Mouse (Mus musculus): ENCODE data around the gene Lin7b.
"Not testable (repeated sequence)": the region's sequence is repeated elsewhere in the genome, so short reads cannot be mapped to it uniquely, and the experiment has no call there.

Lin7b gene

DNA sequence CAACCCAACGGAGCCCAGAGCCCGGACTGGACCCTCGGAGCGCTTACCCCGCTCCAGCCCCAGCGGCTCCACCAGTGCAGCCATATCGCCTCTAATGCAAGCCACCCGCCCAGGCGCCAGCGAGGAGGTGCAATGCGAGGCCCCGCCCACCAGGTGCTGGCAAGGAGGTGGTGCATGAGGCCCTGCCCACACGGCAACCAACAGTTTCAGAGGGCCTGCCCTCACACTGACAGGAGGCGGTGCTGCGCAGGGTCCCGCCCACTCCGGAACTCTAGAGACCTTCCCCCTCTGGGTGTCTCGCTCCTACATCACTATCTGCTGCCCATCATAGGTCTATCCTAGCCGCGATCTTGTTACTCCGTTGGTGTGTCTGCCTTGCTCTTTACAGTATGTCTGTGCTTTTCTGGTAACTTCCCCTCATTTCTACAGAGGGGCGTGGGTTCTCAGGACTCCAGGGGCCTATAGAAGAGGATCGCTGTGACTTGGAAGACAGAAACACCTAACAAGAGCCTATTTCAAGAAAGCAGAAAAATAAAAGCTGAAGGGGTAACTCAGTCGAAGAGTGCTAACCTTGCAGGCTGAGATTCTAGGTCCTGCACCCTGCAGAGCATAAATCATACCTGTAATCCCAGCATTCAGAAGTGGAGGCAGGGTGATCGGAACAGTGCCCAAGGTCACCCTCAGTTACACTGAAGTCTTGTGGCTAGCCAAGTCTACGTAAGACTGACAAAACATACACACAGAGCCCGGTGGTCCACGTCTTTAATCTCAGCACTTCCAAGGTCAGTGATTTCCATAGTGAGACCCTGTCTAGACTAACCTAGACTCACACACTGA lies at the start of gene Lin7b:
Gene Lin7b, minus strand, starts transcription at position 109 of the 837 bp plus-strand sequence.
- peak; percentile 87 for DNase-seq (ENCODE audit: extremely low spot score, low spot score)

DNA sequence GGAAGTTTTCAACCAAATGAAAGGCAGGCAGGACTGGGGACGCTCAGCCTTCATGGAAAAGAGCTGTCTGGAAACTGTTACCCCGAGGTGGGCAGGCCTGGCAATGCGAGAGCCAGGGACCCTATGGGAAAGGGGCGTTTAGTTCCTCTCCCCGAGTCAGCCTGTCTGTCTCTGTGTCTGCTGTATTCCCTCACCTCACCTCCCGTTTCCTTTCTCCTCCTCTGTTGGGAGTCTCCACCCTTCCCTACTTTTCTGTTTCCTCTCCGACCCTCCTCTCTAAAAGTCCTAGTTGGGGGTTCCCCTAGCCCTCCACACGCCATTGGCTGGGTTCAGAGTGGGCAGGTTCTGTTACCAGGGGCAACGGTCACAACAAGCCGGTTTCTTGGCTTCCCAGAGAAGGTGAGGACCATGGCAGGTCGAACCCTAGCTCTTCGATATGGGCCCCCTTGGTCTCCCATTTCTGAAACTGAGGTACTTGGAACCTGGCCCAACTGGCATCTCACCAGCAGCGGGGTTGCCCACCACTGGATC lies 47.6 kb upstream of the Lin7b start:
- DNase-seq (ENCODE audit: extremely low spot score, low spot score), result no peak

DNA sequence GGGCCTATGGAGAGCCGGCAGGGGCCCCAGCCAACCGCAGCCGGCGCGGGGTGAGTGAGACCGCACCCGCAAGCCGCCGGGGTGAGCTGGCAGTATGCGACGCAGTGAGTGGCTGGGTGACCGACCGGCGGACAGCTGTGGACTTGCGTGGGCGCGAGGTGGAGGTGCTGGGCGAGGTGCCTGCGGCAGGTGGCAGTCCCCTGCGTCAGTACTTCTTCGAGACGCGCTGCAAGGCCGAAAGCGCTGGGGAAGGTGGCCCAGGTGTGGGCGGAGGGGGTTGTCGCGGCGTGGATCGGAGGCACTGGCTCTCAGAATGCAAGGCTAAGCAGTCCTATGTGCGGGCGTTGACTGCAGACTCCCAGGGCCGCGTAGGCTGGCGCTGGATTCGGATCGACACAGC lies 45.3 kb upstream of the Lin7b start:
- DNase-seq (ENCODE audit: extremely low spot score, low spot score), result no peak

DNA sequence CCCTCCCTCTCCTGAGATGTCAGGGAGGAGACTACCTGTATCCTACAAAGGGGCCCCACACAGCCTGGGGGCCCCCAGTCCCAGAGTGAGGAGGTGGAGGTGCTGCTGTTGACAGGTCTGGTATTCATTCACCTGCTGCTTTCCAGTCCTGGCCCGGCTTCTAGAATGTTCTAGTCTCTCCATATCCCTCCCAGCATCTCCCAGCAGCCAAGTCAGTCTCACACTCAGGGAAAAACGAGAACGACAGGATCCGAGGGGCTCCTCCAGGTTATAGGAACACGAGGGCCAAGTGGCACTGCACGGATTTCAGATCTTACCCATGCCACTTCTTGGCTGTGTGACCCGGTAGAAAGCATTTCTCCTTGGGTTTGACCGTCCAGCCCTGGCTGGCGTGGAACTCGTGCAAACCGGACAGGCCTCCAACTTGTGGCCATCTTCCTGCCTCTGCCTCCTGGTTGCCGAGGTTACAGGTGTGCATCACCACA lies 44.4 kb upstream of the Lin7b start:
- no peak for DNase-seq (ENCODE audit: extremely low spot score, low spot score)

DNA sequence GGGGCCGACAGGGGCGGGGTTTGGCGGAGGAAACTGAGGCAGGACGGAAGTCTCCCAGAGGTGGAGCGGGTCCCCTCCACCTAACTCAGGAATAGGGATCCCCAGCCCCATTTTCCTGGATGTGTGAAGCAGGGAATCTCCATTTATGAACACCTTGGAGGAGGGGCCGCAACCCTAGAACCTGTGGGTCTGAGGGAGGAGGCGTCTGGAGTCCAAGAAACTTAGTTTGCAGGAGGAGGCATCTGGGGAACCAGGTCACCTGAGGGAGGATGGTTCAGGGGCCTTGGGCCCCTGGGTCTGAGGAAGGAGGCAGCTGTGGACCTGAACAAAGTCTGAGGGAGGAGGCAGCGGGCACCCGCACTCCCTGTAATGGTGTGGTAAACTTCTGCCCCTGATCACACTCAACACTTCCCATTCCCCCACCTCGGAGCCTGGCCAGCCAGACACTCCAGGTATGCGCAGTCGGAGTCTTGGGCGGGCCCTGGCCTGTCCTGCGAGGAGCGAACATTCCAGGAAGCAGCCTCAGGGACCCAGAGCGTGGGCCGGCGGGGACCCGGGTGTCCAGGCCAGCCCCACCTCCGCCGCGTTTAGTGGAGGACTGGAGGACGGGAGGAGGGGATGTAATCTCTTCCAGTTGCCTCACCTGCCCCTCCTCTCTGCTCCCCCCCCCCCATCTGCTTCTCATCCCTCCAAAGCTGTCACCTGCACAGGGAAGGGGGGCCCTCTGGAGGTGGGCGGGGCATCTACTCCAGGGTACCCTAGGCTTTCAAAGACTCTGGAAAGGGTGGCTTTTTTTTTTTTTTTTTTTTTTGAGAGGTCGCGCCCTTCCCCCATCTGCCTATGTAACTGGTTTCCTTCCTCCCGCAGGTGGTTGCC lies 43.7 kb upstream of the Lin7b start:
- DNase-seq (ENCODE audit: extremely low spot score, low spot score), result no peak

DNA sequence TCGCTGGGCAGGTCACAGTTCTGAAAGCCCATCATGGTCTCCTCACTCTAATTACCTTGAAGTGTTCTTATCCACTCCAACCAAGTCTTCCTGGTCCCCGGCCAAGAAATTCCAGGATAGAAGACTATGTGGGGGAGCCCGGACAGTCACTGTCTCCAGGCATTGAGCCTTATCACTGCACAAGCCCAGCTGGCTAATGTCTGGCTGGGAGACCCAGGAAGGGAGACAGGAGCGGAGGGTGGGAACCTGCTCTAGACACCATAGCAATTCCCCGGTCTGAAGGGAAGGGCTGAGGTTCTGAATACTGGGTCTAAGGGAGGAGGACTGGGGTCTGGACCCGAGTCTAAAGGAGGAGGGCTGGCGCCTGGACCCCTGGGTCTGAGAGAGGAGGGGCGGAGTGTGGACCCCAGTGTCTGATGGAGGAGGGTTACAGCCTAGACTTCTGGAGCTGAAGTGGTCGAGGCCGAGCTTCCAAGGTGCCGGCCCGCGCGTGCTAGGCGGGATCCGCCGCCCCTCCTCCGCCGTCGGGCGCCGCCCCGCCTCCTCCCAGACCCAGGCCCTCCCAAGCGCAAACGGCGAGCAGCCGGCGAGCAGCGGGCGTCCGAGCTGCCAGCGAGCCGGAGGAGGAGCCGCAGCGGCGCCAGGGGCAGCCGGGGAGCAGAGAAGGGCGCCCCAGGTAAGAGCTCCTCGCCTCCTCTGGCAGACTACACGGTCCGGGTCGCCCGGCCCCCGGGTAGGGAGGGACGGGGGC lies 42.9 kb upstream of the Lin7b start, which contains the start of gene Ntf5:
Gene Ntf5, plus strand, starts transcription at position 583 of the 751 bp plus-strand sequence.
- DNase-seq (ENCODE audit: extremely low spot score, low spot score), result peak; percentile 55

DNA sequence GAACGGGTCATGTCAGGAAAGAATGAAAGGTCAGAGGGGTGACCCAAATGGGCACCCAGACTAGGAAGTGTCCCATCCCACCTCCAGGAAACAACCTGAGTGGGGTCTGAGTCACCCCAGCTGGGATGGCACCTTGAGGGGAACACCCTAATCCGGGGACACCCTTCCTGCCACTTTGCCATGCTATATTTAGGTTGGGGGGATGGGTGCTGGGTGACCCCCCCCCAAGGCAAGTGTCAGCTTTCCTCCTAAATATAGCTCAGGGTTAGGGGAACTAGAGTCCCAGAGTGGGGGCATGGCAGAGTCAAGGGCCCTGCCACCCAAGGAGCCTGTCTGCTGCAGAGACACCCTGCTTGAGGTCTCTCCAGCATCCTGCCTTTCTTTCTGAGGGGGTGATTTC lies 42.0 kb upstream of the Lin7b start:
- no peak for DNase-seq (ENCODE audit: extremely low spot score, low spot score)

DNA sequence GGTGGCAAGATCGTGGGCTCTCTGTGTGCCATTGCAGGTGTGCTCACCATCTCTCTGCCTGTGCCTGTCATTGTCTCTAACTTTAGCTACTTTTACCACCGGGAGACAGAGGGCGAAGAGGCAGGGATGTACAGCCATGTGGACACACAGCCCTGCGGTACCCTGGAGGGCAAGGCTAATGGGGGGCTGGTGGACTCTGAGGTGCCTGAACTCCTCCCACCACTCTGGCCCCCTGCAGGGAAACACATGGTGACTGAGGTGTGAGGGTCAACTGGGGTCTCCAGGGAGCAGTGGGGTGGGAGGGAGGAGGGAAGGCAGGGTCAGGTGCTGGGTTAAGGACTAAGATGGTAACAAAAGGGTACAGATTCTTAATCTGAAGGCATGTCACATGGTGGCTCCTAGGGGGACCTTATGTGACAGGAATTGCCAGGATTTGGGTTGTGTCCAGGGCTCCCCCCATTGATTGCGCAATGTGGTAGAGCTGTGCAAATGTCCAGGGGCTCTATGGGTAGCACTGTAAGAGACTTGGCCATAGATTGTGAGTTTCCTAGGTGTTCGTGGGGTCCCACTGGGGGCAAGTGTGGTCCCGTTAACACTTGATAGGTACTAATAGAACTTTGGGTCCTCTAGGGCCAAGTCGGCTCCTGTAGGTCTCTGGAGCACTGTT lies 39.2 kb upstream of the Lin7b start:
- no peak for DNase-seq (ENCODE audit: extremely low spot score, low spot score)

DNA sequence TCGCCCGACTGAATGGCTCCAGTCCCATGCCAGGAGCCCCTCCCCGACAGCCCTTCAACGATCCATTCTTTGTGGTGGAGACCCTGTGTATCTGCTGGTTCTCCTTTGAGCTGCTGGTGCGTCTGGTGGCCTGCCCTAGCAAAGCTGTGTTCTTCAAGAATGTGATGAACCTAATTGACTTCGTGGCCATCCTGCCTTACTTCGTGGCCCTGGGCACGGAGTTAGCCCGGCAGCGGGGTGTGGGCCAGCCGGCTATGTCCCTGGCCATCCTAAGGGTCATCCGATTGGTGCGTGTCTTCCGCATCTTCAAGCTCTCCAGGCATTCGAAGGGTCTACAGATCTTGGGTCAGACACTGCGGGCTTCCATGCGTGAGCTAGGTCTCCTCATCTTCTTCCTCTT lies 38.6 kb upstream of the Lin7b start:
- no peak for DNase-seq (ENCODE audit: extremely low spot score, low spot score)

DNA sequence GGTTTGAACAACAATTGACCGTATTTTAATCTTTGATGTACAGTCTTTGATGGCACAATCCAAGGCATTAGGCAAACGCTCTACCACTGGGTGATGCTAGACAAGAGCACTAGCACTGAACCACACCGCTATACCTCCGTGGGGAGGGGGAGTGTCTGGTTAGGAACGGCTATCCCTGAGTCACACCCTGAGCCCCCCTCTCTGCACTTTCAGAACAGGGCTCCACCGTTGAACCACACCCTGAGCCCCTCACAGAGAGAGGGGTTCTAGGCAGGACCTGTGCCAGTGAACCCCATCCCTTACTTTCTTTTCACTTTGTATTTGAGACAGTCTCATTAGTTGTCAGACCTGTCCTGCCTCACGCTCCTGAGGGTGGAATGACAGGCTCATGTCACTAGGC lies 38.0 kb upstream of the Lin7b start:
- no peak for DNase-seq (ENCODE audit: extremely low spot score, low spot score)

DNA sequence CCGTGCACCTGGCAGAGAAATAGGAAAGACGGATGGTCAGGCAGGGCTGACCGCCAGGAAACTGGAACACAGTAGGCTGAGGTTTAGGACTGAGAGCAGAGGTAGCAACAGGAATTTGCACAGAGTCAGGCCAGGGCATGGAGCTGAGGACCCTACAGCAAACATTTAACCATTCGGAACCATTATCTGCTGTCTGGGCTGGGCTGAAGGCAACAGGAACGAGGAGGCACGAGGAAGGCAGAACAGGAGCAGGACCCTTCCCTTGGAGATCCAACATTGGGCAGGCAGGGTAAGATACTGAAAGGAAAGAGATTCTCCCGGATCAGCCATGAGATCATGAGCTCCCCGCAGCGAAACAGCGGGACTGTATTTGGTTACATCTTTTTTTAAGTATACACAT lies 37.5 kb upstream of the Lin7b start:
- no peak for DNase-seq (ENCODE audit: extremely low spot score, low spot score)

DNA sequence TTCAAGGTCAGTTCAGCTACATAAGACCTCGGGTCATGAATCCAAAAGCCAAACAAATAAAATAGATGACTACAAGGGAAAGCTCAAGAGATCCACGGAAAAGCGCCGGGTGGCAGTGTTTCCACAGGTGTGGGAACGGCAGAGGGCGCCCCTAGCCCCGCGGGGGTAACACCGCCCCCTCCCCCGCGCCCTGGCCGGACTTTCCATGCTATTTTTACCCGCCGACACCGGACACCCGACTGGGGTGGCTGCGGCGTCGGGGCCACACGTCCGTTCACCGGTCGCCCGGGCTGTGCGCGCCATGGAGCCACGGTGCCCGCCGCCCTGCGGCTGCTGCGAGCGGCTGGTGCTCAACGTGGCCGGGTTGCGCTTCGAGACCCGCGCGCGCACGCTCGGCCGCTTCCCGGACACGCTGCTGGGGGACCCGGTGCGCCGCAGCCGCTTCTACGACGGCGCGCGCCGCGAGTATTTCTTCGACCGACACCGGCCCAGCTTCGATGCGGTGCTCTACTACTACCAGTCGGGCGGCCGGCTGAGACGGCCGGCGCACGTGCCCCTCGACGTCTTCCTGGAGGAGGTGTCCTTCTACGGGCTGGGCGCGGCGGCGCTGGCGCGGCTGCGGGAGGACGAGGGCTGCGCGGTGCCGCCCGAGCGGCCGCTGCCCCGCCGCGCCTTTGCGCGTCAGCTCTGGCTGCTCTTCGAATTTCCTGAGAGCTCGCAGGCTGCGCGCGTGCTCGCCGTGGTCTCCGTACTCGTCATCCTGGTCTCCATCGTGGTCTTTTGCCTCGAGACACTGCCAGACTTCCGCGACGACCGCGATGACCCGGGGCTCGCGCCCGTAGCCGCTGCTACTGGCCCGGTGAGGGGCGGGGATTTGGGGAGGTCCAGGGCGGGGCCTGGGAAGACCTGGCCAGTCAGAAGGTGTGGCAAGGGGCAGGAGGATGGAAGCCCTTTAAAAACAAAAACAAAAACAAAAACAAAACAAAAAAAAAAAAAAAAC lies 36.1 kb upstream of the Lin7b start:
- DNase-seq (ENCODE audit: extremely low spot score, low spot score), result peak; percentile 47

DNA sequence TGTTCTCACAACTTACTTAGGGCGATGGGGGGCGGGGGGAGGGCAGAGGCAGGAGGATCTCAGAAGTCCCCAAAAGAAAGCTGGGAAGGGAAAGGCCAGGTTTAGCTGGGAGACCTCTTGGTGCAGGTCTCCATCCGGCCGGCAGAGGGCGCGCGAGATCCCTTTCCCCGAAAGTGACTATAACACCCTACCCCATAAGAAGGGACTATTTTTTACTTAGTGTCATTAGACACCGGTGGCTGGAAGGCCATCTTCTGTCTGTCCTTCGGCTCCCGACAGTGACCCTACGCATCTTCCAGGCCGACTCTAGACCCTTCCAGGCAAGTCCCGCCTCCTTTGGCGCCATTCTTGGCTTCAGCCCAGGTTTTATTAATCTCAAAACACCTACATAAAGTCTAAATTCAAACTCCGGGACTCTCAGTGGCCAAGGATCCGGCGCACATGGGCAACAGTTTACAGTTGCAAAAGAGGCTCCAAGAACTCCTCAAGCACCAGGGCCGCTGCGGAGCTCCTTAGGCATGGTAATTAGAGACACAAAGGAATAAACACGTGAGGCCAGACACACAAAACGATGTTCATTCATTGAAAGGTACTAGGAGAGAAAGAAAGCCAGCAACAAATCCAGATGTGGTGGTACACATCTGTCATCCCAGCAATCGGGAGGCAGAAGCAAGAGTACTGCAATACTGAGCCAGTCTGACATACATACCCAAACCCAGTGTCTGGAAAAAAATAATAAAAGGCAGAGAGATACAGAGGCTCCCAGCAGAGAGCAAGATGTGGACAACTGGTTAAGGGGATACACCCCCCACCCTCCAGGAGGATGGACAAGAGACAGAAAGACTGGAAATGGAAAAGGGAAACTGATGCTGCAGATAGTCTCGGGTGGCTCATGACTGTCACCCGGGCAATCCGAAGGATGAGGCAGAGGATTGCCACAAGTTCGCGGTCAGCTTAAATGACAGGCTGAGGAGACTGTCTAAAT lies 35.0 kb upstream of the Lin7b start, which contains the start of gene Kcna7:
Gene Kcna7, plus strand, starts transcription at position 563 of the 985 bp plus-strand sequence.
- peak; percentile 60 for DNase-seq (ENCODE audit: extremely low spot score, low spot score)

DNA sequence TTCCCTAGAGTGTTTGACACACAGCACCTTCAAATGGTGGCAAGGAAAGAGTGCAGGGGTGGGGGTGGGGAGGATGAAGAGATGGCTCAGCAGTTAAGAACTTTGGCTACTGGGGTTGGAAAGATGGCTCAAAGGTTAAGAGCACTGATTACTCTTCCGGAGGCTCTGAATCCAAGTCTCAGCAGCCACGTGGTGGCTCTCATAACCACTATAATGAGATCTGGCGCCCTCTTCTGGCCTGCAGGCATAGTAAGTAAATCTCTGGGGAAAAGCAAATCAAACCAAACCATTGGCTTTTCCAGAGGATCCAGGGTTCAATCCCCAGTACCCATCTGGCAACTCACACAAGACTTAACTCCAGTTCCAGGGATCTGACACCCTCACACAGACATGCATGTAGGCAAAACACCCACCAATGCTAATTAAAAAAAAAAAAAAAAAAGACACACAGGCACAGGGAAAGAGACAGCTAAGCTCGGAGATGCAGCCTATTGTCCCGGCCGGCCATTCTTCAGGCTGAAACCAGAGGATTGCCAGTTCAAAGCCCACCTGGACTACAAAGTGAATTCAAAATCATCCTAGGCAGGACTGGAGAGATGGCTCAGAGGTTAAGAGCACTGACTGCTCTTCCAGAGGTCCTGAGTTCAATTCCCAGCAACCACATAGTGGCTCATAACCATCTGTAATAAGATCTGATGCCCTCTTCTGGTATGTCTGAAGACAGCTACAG lies 33.3 kb upstream of the Lin7b start:
- peak; percentile 61 for DNase-seq (ENCODE audit: extremely low spot score, low spot score)

DNA sequence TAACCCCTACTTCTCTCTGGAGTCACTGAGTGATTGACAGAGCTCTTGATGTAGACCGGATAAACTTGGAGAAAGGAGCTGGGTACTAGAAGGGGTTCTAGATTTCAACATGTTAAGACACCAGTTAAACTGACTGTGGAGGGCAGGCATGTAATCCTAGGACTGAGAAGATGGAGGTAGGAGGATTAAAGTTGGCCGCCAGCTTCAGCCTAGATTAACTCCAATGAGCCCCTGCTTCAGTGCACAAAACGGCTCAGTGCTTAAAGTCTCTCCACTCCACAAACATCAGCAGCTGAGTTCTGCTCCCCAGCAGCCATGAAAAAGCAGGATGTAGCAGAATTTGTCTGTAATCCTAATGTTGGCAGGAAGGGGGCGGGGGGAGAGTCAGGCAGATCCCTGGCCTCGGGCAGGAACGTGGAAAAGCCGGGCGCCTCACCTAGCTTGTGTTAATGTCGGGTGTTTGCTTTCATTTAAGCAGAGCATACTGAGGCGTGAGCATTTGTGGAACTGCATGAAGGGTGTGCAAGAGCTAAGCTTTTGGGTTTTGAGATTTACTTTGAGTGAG lies 31.2 kb upstream of the Lin7b start:
- DNase-seq (ENCODE audit: extremely low spot score, low spot score), result no peak

DNA sequence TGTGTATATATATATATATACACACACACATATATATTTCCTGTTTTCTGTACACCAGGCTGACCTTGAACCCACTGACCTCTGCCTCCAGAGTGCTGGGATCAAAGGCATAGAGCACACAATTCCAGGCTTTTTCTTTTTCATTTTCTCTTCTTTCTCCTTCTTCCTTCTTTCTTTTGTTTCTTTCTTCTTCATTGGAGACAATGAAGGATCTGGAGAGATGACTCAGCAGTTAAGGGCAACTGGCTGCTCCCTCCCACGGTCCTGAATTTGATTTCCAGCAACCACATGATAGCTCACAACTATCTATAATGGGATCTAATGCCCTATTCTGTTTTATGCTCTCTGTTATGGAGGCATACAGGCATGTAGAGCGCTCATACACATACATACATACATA lies 26.4 kb upstream of the Lin7b start:
- DNase-seq (ENCODE audit: extremely low spot score, low spot score), result no peak

DNA sequence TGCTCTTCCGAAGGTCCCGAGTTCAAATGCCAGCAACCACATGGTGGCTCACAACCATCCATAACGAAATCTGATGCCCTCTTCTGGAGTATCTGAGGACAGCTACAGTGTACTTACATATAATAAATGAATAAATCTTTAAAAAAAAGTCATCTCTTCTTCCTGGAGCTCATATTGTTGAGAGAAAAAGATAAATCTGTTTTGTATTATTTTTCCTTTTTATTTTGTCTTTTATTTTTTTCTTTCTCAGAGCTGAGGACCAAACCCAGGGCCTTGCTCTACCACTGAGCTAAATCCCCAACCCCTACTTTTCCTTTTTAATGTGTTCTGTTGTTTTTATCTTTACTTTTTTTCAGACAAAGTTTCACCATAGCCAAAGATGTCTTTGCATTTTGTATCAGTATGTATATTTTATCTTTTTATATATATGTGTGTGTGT lies 26.0 kb upstream of the Lin7b start:
- DNase-seq (ENCODE audit: extremely low spot score, low spot score), result not testable (repeated sequence)

Measured in neural tube, embryonic 10.5 days (tissue).